Mouse (Mus musculus): ENCODE measurements around the gene Akna. TPM values are rescaled to one million over a fixed set of nuclear protein-coding genes. Genes with fewer than 3 reads are reported as not detected.

Gene Akna
- polyA plus RNA-seq, 1 experiment = 11.5 TPM

DNA sequence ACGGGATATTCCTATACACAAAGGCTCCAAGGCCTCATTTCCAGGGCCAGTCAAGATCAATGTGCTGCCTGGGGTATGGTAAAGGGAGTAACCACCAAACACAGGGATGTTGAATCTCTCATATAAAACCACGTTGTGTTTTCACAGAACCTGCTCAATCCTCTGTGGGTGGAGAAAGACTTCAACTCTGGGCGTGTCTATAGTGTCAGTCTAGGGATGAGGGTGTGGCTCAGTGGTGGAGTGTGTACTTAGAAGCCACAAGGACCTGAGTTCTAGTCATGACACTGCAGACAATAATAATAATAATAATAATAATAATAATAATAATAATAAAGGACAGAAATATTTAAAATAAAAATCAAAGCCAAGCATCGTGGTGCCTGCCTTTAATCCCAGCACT, 18.9 kb downstream of the Akna start:
- Histone ChIP-seq H3K36me3 (ENCODE audit: control insufficient read depth, insufficient read depth, low read length) (peaks cover 34% of the 10 kb centered on the region), H3K4me3 (ENCODE audit: low read depth, low read length) (no peak overlapping the region), H3K27ac (ENCODE audit: insufficient read depth, low read depth, low read length) (no peak overlapping the region), H3K4me1 (ENCODE audit: control insufficient read depth, insufficient read depth, insufficient read length, low read length) (peaks cover 5% of the 10 kb centered on the region), H3K27me3 (ENCODE audit: control insufficient read depth, insufficient read depth, low read length) (no peaks in the 10 kb centered on the region)
- TF ChIP-seq POLR2A (IDR thresholded peaks at IDR 0.05; ENCODE audit: low read depth, low read length) (no peak), CTCF (IDR thresholded peaks at IDR 0.05; ENCODE audit: extremely low read depth, insufficient read length, insufficient replicate concordance, low read depth, low read length) (no peak)
- 81% methylated on average over 4 of the region's 4 CpGs for WGBS

DNA sequence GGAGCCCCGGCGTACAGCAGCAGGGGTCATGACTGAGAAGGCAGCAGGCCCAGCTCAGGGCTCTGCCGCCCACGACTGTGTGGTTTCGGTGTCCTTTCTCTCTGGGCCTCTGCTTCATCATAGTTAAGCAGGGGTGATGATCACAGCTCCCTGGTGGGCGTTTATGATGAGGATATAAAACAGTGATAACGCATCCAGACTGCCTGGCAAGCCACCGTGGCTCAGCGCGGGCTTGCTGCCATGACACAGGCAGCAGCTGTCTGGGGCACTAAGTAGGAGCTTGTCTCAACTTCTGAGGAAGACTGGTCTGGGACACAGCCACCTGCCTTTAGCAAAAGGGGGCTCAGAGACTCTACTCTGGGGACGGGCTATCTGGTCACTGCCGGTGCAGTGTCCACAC, 19.7 kb downstream of the Akna start:
- H3K36me3 ChIP-seq (ENCODE audit: control insufficient read depth, insufficient read depth, low read length) = peaks cover 36% of the 10 kb centered on the region
- H3K27me3 ChIP-seq (ENCODE audit: control insufficient read depth, insufficient read depth, low read length) = no peaks in the 10 kb centered on the region
- H3K27ac ChIP-seq (ENCODE audit: insufficient read depth, low read depth, low read length) = no peak overlapping the region
- TF ChIP-seq POLR2A (IDR thresholded peaks at IDR 0.05; ENCODE audit: low read depth, low read length) (no peak), CTCF (IDR thresholded peaks at IDR 0.05; ENCODE audit: extremely low read depth, insufficient read length, insufficient replicate concordance, low read depth, low read length) (no peak)
- WGBS = 78% methylated on average over 12 of the region's 12 CpGs
- peaks cover 4% of the 10 kb centered on the region for H3K4me1 ChIP-seq (ENCODE audit: control insufficient read depth, insufficient read depth, insufficient read length, low read length)
- H3K4me3 ChIP-seq (ENCODE audit: low read depth, low read length) = no peak overlapping the region

DNA sequence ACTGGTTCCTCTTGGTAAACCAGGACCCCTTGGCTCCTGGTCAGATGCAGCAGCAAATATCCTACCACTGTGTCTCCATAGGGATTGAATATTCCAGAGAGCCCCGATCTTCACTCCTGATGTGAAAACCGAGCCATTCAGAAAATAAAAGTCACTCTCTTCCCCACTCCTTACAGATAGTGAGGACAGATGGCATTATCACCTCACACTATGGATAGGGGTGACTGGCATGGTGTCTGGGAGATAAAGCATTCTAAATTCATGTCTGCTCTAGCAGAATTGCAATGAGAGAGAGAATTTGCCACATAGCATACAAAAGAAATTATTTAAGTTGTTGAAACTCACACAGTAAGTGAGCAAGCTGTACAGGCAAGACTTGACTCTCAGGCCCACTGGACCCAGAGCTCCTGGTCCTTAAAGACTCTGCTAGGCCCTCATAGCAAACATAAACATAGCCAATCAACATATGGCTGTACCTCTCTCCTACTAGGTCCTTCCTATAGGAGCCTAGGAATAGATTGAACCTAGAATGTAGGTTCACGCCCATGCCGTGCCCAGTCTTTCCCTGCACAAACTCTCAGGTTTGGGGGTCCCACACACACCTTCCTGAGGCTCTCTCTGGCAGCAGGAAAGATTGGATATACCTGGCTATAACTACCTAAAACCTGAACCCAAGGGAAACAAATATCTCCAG, 20.3 kb downstream of the Akna start:
- Histone ChIP-seq H3K36me3 (ENCODE audit: control insufficient read depth, insufficient read depth, low read length) (peaks cover 36% of the 10 kb centered on the region), H3K27me3 (ENCODE audit: control insufficient read depth, insufficient read depth, low read length) (no peaks in the 10 kb centered on the region), H3K4me1 (ENCODE audit: control insufficient read depth, insufficient read depth, insufficient read length, low read length) (peaks cover 4% of the 10 kb centered on the region), H3K4me3 (ENCODE audit: low read depth, low read length) (no peak overlapping the region), H3K27ac (ENCODE audit: insufficient read depth, low read depth, low read length) (no peak overlapping the region)
- WGBS = 91% methylated on average over 4 of the region's 4 CpGs
- TF ChIP-seq CTCF (IDR thresholded peaks at IDR 0.05; ENCODE audit: extremely low read depth, insufficient read length, insufficient replicate concordance, low read depth, low read length) = no peak
- TF ChIP-seq POLR2A (IDR thresholded peaks at IDR 0.05; ENCODE audit: low read depth, low read length) = no peak

DNA sequence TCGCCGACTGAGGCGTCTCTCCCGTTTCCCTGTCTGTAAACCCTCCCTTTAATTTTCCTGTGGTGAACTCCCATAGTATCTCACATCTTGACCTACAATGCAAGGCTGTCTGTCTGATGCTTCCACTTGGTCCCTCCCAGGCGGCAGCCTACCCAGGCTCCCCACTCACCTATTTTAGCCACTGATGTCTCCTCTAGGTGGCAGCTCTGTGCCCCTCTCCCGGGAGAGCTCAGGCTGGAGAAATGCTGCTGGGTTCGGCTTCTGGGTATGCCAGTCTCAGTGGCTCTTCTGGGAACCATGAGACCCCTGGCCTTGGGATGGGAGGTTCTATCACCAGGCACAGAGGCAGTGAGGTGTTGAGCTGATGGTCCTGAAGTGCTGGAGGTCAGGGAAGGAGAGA, 25.7 kb downstream of the Akna start:
- Histone ChIP-seq H3K4me3 (ENCODE audit: low read depth, low read length) (no peak overlapping the region), H3K36me3 (ENCODE audit: control insufficient read depth, insufficient read depth, low read length) (peaks cover 33% of the 10 kb centered on the region)
- TF ChIP-seq CTCF (IDR thresholded peaks at IDR 0.05; ENCODE audit: extremely low read depth, insufficient read length, insufficient replicate concordance, low read depth, low read length) (peak; percentile 17; the same call in 1 of the 2 replicates), POLR2A (IDR thresholded peaks at IDR 0.05; ENCODE audit: low read depth, low read length) (no peak)

DNA sequence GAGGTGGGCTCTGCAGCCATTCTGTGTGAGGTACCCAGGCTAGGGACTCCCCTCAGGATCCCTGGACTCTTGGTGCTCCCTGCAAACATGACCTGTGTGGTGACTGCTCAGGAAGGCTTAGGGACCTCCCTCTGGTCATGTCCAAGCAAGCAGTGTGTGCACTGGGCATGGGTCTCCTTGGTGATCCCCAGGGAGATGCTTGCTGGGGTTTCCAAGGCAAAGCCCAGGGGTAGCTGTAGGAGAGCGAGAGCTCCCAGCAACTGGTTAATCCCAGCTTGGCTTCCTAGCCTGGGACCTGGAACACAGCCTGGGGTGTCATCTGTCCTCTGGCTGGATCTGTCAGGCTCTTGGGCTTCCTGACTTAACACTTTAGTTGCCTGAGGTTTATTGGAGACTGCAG, 27.8 kb downstream of the Akna start:
- Histone ChIP-seq H3K36me3 (ENCODE audit: control insufficient read depth, insufficient read depth, low read length) (peaks cover 23% of the 10 kb centered on the region; the same call in 1 of the 2 replicates), H3K4me1 (ENCODE audit: control insufficient read depth, insufficient read depth, insufficient read length, low read length) (no peaks in the 10 kb centered on the region), H3K4me3 (ENCODE audit: low read depth, low read length) (no peak overlapping the region), H3K27ac (ENCODE audit: insufficient read depth, low read depth, low read length) (no peak overlapping the region), H3K27me3 (ENCODE audit: control insufficient read depth, insufficient read depth, low read length) (no peaks in the 10 kb centered on the region)
- WGBS = 88% methylated on average over 1 of the region's 1 CpGs
- TF ChIP-seq CTCF (IDR thresholded peaks at IDR 0.05; ENCODE audit: extremely low read depth, insufficient read length, insufficient replicate concordance, low read depth, low read length) (no peak), POLR2A (IDR thresholded peaks at IDR 0.05; ENCODE audit: low read depth, low read length) (no peak)

More for the DNA sequence above, 25.7 kb downstream of the Akna start:
- no peaks in the 10 kb centered on the region for H3K27me3 ChIP-seq (ENCODE audit: control insufficient read depth, insufficient read depth, low read length)
- 73% methylated on average over 7 of the region's 7 CpGs for WGBS
- no peak overlapping the region for H3K27ac ChIP-seq (ENCODE audit: insufficient read depth, low read depth, low read length)
- no peaks in the 10 kb centered on the region for H3K4me1 ChIP-seq (ENCODE audit: control insufficient read depth, insufficient read depth, insufficient read length, low read length)

DNA sequence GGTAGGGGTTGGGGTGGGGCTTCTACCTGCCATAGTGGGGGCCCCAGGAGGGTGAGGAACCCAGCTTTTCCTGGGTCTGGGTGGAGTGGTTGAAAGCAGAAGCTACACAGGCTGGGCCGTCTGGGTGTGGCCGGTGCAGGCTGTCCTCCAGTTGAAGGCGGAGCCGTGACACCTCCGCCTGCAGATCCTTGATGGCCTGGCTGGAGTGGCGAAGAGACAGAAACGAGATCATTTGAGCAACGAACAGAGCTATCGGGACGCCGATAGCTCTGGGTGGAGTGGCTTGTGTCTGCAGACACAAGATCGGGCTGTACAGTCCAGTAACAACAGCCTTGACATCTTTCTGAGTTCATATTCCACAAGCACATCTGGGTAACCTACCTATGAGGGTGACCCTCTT, 28.8 kb downstream of the Akna start:
- no peak overlapping the region for H3K4me3 ChIP-seq (ENCODE audit: low read depth, low read length)
- TF ChIP-seq POLR2A (IDR thresholded peaks at IDR 0.05; ENCODE audit: low read depth, low read length) (no peak), CTCF (IDR thresholded peaks at IDR 0.05; ENCODE audit: extremely low read depth, insufficient read length, insufficient replicate concordance, low read depth, low read length) (no peak)
- peaks cover 21% of the 10 kb centered on the region; the same call in 1 of the 2 replicates for H3K36me3 ChIP-seq (ENCODE audit: control insufficient read depth, insufficient read depth, low read length)
- no peak overlapping the region for H3K27ac ChIP-seq (ENCODE audit: insufficient read depth, low read depth, low read length)
- no peaks in the 10 kb centered on the region for H3K4me1 ChIP-seq (ENCODE audit: control insufficient read depth, insufficient read depth, insufficient read length, low read length)
- no peaks in the 10 kb centered on the region for H3K27me3 ChIP-seq (ENCODE audit: control insufficient read depth, insufficient read depth, low read length)
- WGBS = 66% methylated on average over 12 of the region's 12 CpGs

DNA sequence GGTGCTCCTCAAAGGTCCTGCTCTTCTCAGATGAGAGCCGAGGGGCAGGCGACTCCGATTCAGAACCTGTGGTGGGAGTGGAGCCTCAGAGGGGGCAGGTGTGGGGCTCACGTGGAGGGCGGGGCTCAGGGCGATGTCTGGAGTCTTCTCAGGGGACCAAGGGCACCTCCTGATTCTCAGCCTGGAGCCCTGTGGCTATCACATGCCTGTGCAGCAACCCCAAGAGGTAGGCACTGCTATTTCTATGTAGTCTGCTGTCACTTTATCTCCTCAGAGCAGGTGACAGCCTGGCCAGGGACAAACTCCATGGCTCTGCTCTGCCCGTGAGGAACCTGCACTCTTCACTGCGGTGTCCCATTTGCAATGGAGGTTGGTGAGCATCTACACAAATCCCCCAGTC, 29.8 kb downstream of the Akna start:
- Histone ChIP-seq H3K36me3 (ENCODE audit: control insufficient read depth, insufficient read depth, low read length) (peaks cover 19% of the 10 kb centered on the region; the same call in 1 of the 2 replicates), H3K4me1 (ENCODE audit: control insufficient read depth, insufficient read depth, insufficient read length, low read length) (no peaks in the 10 kb centered on the region), H3K4me3 (ENCODE audit: low read depth, low read length) (no peak overlapping the region), H3K27ac (ENCODE audit: insufficient read depth, low read depth, low read length) (no peak overlapping the region), H3K27me3 (ENCODE audit: control insufficient read depth, insufficient read depth, low read length) (no peaks in the 10 kb centered on the region)
- WGBS = 80% methylated on average over 8 of the region's 8 CpGs
- TF ChIP-seq CTCF (IDR thresholded peaks at IDR 0.05; ENCODE audit: extremely low read depth, insufficient read length, insufficient replicate concordance, low read depth, low read length) (no peak), POLR2A (IDR thresholded peaks at IDR 0.05; ENCODE audit: low read depth, low read length) (no peak)
